In genomic region chr14:20305085-20305484, GRCm38 (mm10) we compare ENCODE assay signal across 27 mouse cellular contexts. TPM values are rescaled to one million over a fixed set of nuclear protein-coding genes. Genes with fewer than 3 reads are reported as not detected.
"Had no signal": no experiment of that assay in that cellular context is flagged by ENCODE, and none has a peak within 500 bp of the region (broad histone marks: within the 10 kb centered on the region; RNA-seq: fewer than 3 reads in every experiment).

No protein-coding gene starts in this region.

RNA-seq across cellular contexts. Expression of gene Kcnk16, which starts 36.1 kb away (rescaled TPM):
- total RNA-seq: gastrocnemius, adult 8-10 months; gastrocnemius, postnatal 14 days; gastrocnemius, postnatal 36 days; heart, adult 8-10 months; heart, postnatal 10 days; heart, postnatal 25 days; heart, postnatal 4 days; layer of hippocampus, adult 18-20 months; layer of hippocampus, postnatal 10 days; layer of hippocampus, postnatal 25 days; left cerebral cortex, adult 8-10 months; left cerebral cortex, postnatal 10 days; left cerebral cortex, postnatal 25 days; left cerebral cortex, postnatal 4 days; liver, adult 2 months had no signal
- polyA plus RNA-seq: frontal cortex, adult 2 months; gonadal fat pad, adult 2 months; heart, embryonic 12.5 days; heart, embryonic 14.5 days; heart, embryonic 16.5 days; hindbrain, embryonic 12.5 days; hindbrain, embryonic 14.5 days; inflammation-experienced regulatory T-cells, adult 6 months; kidney, embryonic 14.5 days; kidney, embryonic 16.5 days; limb, embryonic 11.5 days; limb, embryonic 13.5 days; liver, adult 2 months had no signal
